In genomic region chr11:48418066-48418756, GRCm38 (mm10) we compare ENCODE assay signal across 24 mouse cellular contexts.
DNase-seq lines count a peak whose midpoint lies in the region; ATAC-seq lines count a peak whose summit lies in the region.
"Had no signal": no experiment of that assay in that cellular context is flagged by ENCODE, and none has a peak within 500 bp of the region (broad histone marks: within the 10 kb centered on the region; RNA-seq: fewer than 3 reads in every experiment).

No protein-coding gene starts in this region.

- no peak overlapping the region for H3K9ac ChIP-seq in hindbrain, embryonic 12.5 days
- no peak overlapping the region for H3K9ac ChIP-seq in forebrain, embryonic 13.5 days
- H3K9ac ChIP-seq in hindbrain, embryonic 13.5 days = no peak overlapping the region
- no peak overlapping the region for H3K9ac ChIP-seq in neural tube, embryonic 14.5 days (replicated peaks; ENCODE audit: low read depth, low read length)
- H3K9ac ChIP-seq: embryonic facial prominence, embryonic 12.5 days; liver, embryonic 13.5 days; midbrain, embryonic 13.5 days had no signal

- no peak overlapping the region for H3K27ac ChIP-seq in hindbrain, embryonic 12.5 days
- no peak overlapping the region for H3K27ac ChIP-seq in hindbrain, embryonic 10.5 days
- no peak overlapping the region for H3K27ac ChIP-seq in forebrain, embryonic 13.5 days
- no peak overlapping the region for H3K27ac ChIP-seq in hindbrain, embryonic 13.5 days
- H3K27ac ChIP-seq in neural tube, embryonic 14.5 days (ENCODE audit: low read depth, low read length) = no peak overlapping the region
- H3K27ac ChIP-seq: embryonic facial prominence, embryonic 12.5 days; gastrocnemius, adult 2 months; liver, embryonic 13.5 days; midbrain, embryonic 13.5 days had no signal

- H3K4me3 ChIP-seq in hindbrain, embryonic 12.5 days = no peak overlapping the region
- no peak overlapping the region for H3K4me3 ChIP-seq in hindbrain, embryonic 10.5 days
- no peak overlapping the region for H3K4me3 ChIP-seq in forebrain, embryonic 13.5 days
- H3K4me3 ChIP-seq in hindbrain, embryonic 13.5 days = no peak overlapping the region
- no peak overlapping the region for H3K4me3 ChIP-seq in neural tube, embryonic 14.5 days (ENCODE audit: low read depth, low read length)
- H3K4me3 ChIP-seq: embryonic facial prominence, embryonic 12.5 days; gastrocnemius, adult 2 months; liver, embryonic 13.5 days; midbrain, embryonic 13.5 days had no signal

- H3K27me3 ChIP-seq in hindbrain, embryonic 12.5 days = no peaks in the 10 kb centered on the region
- no peaks in the 10 kb centered on the region for H3K27me3 ChIP-seq in hindbrain, embryonic 10.5 days (ENCODE audit: insufficient read depth, poor library complexity, severe bottlenecking)
- no peaks in the 10 kb centered on the region for H3K27me3 ChIP-seq in forebrain, embryonic 13.5 days
- H3K27me3 ChIP-seq in hindbrain, embryonic 13.5 days = no peaks in the 10 kb centered on the region
- no peaks in the 10 kb centered on the region for H3K27me3 ChIP-seq in neural tube, embryonic 14.5 days (ENCODE audit: control insufficient read depth, insufficient read depth, low read length)
- H3K27me3 ChIP-seq: embryonic facial prominence, embryonic 12.5 days; liver, embryonic 13.5 days; midbrain, embryonic 13.5 days; Patski had no signal

- H3K4me2 ChIP-seq in hindbrain, embryonic 12.5 days (replicated peaks) = no peak overlapping the region
- H3K4me2 ChIP-seq in forebrain, embryonic 13.5 days = no peak overlapping the region
- H3K4me2 ChIP-seq in hindbrain, embryonic 13.5 days = no peak overlapping the region
- H3K4me2 ChIP-seq in neural tube, embryonic 14.5 days (ENCODE audit: low read depth, low read length) = no peak overlapping the region
- H3K4me2 ChIP-seq: embryonic facial prominence, embryonic 12.5 days; heart, embryonic 11.5 days; liver, embryonic 13.5 days; midbrain, embryonic 13.5 days had no signal

- H3K36me3 ChIP-seq in hindbrain, embryonic 12.5 days = no peaks in the 10 kb centered on the region
- no peaks in the 10 kb centered on the region for H3K36me3 ChIP-seq in hindbrain, embryonic 10.5 days
- H3K36me3 ChIP-seq in forebrain, embryonic 13.5 days (ENCODE audit: poor library complexity, severe bottlenecking) = no peaks in the 10 kb centered on the region
- no peaks in the 10 kb centered on the region for H3K36me3 ChIP-seq in hindbrain, embryonic 13.5 days
- no peaks in the 10 kb centered on the region for H3K36me3 ChIP-seq in neural tube, embryonic 14.5 days (ENCODE audit: control insufficient read depth, insufficient read depth, low read length)
- H3K36me3 ChIP-seq: embryonic facial prominence, embryonic 12.5 days; G1E; liver, embryonic 13.5 days; midbrain, embryonic 13.5 days had no signal

- WGBS in hindbrain, embryonic 12.5 days = 71% methylated on average over 6 of the region's 6 CpGs
- 81% methylated on average over 6 of the region's 6 CpGs for whole genome bisulfite sequencing in hindbrain, embryonic 10.5 days
- WGBS in forebrain, embryonic 13.5 days = 45% methylated on average over 6 of the region's 6 CpGs
- WGBS in hindbrain, embryonic 13.5 days = 67% methylated on average over 6 of the region's 6 CpGs
- WGBS in neural tube, embryonic 14.5 days = 55% methylated on average over 6 of the region's 6 CpGs

- no peaks in the 10 kb centered on the region for H3K4me1 ChIP-seq in hindbrain, embryonic 12.5 days
- 0 out of 2 replicates have a peak, but pooled peaks cover 3% of the 10 kb centered on the region for H3K4me1 ChIP-seq in hindbrain, embryonic 10.5 days (replicated peaks)
- no peaks in the 10 kb centered on the region for H3K4me1 ChIP-seq in forebrain, embryonic 13.5 days
- no peaks in the 10 kb centered on the region for H3K4me1 ChIP-seq in hindbrain, embryonic 13.5 days (replicated peaks)
- no peaks in the 10 kb centered on the region for H3K4me1 ChIP-seq in neural tube, embryonic 14.5 days (ENCODE audit: control insufficient read depth, insufficient read depth, low read length)
- H3K4me1 ChIP-seq: embryonic facial prominence, embryonic 12.5 days; liver, embryonic 13.5 days; midbrain, embryonic 13.5 days had no signal

- ATAC-seq in hindbrain, embryonic 12.5 days (ENCODE audit: low FRiP score) = peak; percentile 67
- peak; percentile 91 for ATAC-seq in forebrain, embryonic 13.5 days
- peak; percentile 43; the same call in 1 of the 2 replicates for ATAC-seq in hindbrain, embryonic 13.5 days (ENCODE audit: low FRiP score)
- ATAC-seq in neural tube, embryonic 14.5 days (ENCODE audit: low read depth) = peak; percentile 61; the same call in 1 of the 2 replicates
- ATAC-seq in CD4-positive, CD25-positive, alpha-beta regulatory T cell, adult 4 months = no peak
- ATAC-seq: midbrain, embryonic 13.5 days; Patski had no signal

- no peaks in the 10 kb centered on the region for H3K9me3 ChIP-seq in hindbrain, embryonic 12.5 days (replicated peaks)
- H3K9me3 ChIP-seq in hindbrain, embryonic 10.5 days = no peaks in the 10 kb centered on the region
- H3K9me3 ChIP-seq in forebrain, embryonic 13.5 days (replicated peaks) = no peaks in the 10 kb centered on the region
- H3K9me3 ChIP-seq in hindbrain, embryonic 13.5 days = no peaks in the 10 kb centered on the region
- H3K9me3 ChIP-seq in neural tube, embryonic 14.5 days (ENCODE audit: control insufficient read depth, low read length) = no peaks in the 10 kb centered on the region
- H3K9me3 ChIP-seq: embryonic facial prominence, embryonic 12.5 days; G1E; liver, embryonic 13.5 days; midbrain, embryonic 13.5 days had no signal

- DNase-seq in hindbrain, embryonic 10.5 days (ENCODE audit: low spot score) = no peak
- no peak for DNase-seq in gastrocnemius, postnatal 25 days
- DNase-seq: adrenal gland, postnatal 36 days; cerebellum, adult 11 months; cerebellum, adult 9-11 months; gastrocnemius, adult 2 months; kidney, adult 11 months; kidney, postnatal 4 days; liver, embryonic 13.5 days; lung, adult 2 months; lung, postnatal 14 days; retina, postnatal 1 day; right cerebral cortex, postnatal 25 days; thymus, postnatal 14 days had no signal
